Comparison of ENCODE assay signal across 17 mouse cellular contexts in genomic region chr10:44881967-44882366, GRCm38 (mm10).
"Had no signal": no experiment of that assay in that cellular context is flagged by ENCODE, and none has a peak within 500 bp of the region (broad histone marks: within the 10 kb centered on the region; RNA-seq: fewer than 3 reads in every experiment).

No protein-coding gene starts in this region.

- H3K4me1 ChIP-seq: lung, embryonic 15.5 days; stomach, embryonic 15.5 days had no signal

- H3K9ac ChIP-seq: liver, postnatal 0 days; lung, embryonic 15.5 days; midbrain, embryonic 13.5 days; midbrain, embryonic 15.5 days; neural tube, embryonic 12.5 days; stomach, embryonic 15.5 days had no signal

- H3K9me3 ChIP-seq: lung, embryonic 15.5 days; megakaryocyte, embryonic 14.5 days; midbrain, embryonic 13.5 days; midbrain, embryonic 15.5 days; neural tube, embryonic 12.5 days; stomach, embryonic 15.5 days had no signal

- DNase-seq: liver, postnatal 0 days; lung, adult 2 months; lung, postnatal 14 days; lung, postnatal 36 days; right cerebral cortex, postnatal 14 days; thymus, adult 2 months; thymus, postnatal 25 days; thymus, postnatal 4 days had no signal

- H3K27ac ChIP-seq: lung, embryonic 15.5 days; macrophage; midbrain, embryonic 13.5 days; midbrain, embryonic 15.5 days; neural tube, embryonic 12.5 days; stomach, embryonic 15.5 days; stomach, postnatal 0 days had no signal

- ATAC-seq: liver, postnatal 0 days; midbrain, embryonic 13.5 days; midbrain, embryonic 15.5 days had no signal

- H3K27me3 ChIP-seq: lung, embryonic 15.5 days; megakaryocyte, embryonic 14.5 days; midbrain, embryonic 13.5 days; midbrain, embryonic 15.5 days; neural tube, embryonic 12.5 days; stomach, embryonic 15.5 days had no signal

- H3K36me3 ChIP-seq: lung, embryonic 15.5 days; midbrain, embryonic 13.5 days; midbrain, embryonic 15.5 days; neural tube, embryonic 12.5 days; stomach, embryonic 15.5 days had no signal

- H3K4me3 ChIP-seq: lung, embryonic 15.5 days; megakaryocyte, embryonic 14.5 days; midbrain, embryonic 13.5 days; midbrain, embryonic 15.5 days; neural tube, embryonic 12.5 days; stomach, embryonic 15.5 days had no signal

- H3K4me2 ChIP-seq: lung, embryonic 15.5 days; midbrain, embryonic 11.5 days; midbrain, embryonic 13.5 days; midbrain, embryonic 15.5 days; neural tube, embryonic 12.5 days; stomach, embryonic 15.5 days had no signal
